Mouse (Mus musculus) CD8-positive naive resting alpha-beta T cell, adult 57 days (primary cell): ENCODE measurements around the gene Nsun4. TPM values are rescaled to one million over a fixed set of nuclear protein-coding genes. Genes with fewer than 3 reads are reported as not detected.

Source experiments
- total RNA-seq: library from RNA; stranded (reverse); gene quantifications from one replicate; pipeline ENCODE4 v1.2.4, GENCODE M21; 2023

Nsun4 gene
- 48.9 TPM for total RNA-seq

DNA sequence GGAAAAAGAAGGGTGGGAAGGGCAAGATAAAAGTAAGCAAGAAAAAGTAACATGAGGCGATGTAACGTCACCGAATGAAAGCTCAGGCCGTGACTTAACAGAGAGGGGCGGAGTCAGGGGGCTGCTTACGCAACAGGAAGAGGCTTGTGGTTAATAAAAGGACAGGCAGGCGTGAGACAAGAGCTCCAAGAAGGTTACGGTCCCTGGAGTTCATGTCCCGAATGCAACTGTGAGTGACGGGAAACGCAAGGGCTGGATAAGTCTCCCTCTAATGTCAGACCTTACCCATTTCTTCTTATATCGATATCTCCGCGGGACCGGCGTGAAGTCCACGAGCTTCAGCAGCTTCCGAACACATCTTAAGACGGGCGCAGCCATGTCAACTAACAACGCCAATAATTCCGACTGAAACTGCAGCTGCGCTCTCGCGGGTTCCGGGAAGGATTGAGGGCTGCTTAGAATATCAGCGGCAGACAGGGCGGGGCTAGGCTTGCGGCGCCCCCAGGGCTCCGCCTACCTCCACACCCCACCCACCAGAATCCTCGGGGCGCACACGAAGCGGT is at the start of gene Nsun4:
Nsun4 (minus strand) TSS at position 478 of the 563 bp plus-strand sequence.

DNA sequence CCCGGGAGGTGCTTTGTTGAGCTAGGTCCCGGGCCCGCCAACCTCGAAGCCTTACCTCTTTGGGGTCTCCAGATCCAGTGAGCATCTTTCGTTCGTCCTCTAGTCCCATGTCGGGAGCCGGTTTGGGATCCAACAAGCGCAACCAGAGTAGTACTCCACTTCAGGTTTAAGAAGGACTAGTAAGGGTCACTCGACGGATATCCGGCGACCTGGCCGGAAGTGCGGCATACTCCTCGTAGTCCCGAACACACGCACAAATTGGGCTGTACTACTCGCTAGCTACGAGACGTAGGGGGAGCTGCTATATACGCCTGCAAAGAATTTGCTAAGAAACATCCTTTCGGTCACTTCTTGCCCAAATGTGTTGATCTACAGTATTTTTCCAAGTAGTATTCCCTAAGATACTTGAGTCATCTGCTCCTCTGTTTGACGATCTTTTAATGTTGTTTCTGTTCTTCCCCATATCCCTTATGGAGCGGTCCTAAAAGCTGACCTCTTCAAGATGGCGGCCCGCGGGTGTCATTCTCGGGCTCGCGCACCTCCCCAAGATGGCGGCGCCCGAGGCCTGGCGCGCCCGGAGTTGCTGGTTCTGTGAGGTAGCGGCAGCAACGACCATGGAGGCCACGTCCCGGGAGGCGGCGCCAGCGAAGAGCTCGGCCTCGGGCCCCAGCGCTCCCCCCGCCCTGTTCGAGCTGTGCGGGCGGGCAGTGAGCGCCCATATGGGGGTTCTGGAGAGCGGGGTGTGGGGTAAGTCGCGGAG is 21.4 kb upstream of the Nsun4 start, which contains the start of the genes Uqcrh and Lrrc41:
Uqcrh (minus strand) TSS at position 211 of the 760 bp plus-strand sequence.
Lrrc41 (plus strand) TSS at position 409 of the 760 bp plus-strand sequence.

DNA sequence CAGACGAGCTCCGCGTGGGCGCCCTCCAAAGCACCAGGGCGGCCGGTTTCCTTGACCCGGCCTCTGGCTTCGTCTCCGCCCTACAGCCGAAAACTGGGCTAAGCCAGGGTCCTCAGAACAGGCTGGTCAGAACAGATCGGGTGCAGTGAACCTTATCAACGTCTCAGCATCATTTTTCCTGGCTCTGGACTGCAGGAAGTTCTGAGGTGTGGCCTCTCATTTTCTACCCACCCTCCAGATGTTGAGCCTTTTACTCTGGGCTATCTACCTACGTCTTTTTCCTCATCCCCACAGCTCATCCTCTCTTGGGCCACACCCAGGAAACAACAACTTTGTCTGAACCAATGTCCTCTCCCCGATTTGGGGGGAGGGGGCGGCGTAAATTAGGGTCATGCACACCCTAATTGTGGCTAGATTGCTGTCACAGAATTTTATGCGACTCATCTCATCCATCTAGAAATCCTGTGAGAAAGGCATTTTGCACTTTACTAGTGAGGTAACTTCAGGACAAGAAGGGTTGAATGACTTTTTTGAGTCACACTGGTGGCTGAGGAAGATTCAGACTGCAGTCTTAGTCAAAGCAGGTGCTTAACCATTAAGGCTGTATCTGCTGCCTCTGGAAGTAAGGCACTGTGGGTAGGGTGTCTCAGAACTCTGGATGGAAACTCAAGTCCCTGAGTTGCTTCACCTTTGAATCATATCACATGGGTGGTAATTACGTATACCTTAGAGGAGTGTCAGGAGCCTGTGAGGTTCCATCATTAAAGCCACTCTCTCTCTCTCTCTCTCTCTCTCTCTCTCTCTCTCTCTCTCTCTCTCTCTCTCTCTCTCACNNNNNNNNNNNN is 35.6 kb downstream of the Nsun4 start, which contains the start of gene Faah:
Faah (minus strand) TSS at position 25 of the 845 bp plus-strand sequence.

Other genes with a start within 250 kb of the Nsun4 start
- 16.7 TPM for gene Mob3c, start 225.8 kb downstream of the Nsun4 start, total RNA-seq
- 53.3 TPM for gene Mknk1, start 214.7 kb downstream of the Nsun4 start, total RNA-seq
- not detected for gene Kncn, start 169.5 kb downstream of the Nsun4 start, total RNA-seq
- gene 6430628N08Rik, start 163.2 kb downstream of the Nsun4 start, total RNA-seq: not detected
- not detected for gene Dmbx1, start 114.0 kb downstream of the Nsun4 start, total RNA-seq
- 103 TPM for gene Faah, start 36.0 kb downstream of the Nsun4 start, total RNA-seq
- 325 TPM for gene Uqcrh, start 21.2 kb upstream of the Nsun4 start, total RNA-seq
- 25.7 TPM for gene Lrrc41, start 21.4 kb upstream of the Nsun4 start, total RNA-seq
- 0.49 TPM for gene Rad54l, start 69.8 kb upstream of the Nsun4 start, total RNA-seq
- gene Pomgnt1, start 70.0 kb upstream of the Nsun4 start, total RNA-seq: 29.7 TPM
- gene Lurap1, start 97.5 kb upstream of the Nsun4 start, total RNA-seq: 0.18 TPM
- not detected for gene Tspan1, start 113.7 kb upstream of the Nsun4 start, total RNA-seq
- not detected for gene 1700042G07Rik, start 119.5 kb upstream of the Nsun4 start, total RNA-seq
- gene Gm49337, start 119.5 kb upstream of the Nsun4 start, total RNA-seq: not detected
- 3.4 TPM for gene Pik3r3, start 167.7 kb upstream of the Nsun4 start, total RNA-seq